Mouse (Mus musculus) embryo, embryonic 9.5 days (tissue): ENCODE data around the gene Psmd9.

Experiments used
- DNase-seq: peaks from one replicate; pipeline ENCODE4 v3.0.0-alpha.2; 2017; ENCODE audit errors: extremely low spot score

Gene Psmd9

DNA sequence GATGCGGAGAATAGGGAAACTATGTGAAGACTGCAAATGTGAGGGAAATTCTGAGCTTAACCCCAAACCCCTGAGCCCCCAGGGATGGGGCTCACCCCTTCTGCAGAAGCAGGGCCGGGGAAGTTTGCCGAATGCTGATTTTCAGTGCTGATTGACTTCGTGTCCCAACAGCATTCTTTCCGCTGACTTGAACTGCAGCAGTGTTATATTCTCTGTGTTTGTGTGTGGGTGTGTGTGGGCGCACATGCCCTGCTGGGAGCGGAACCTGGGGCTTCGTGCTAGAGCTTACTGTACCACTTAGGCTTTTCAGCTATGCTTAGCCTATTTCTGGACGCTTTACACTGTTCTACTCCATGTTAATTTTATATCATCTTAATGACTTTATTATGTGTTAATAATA, 67.2 kb downstream of the Psmd9 start:
- no peak for DNase-seq

DNA sequence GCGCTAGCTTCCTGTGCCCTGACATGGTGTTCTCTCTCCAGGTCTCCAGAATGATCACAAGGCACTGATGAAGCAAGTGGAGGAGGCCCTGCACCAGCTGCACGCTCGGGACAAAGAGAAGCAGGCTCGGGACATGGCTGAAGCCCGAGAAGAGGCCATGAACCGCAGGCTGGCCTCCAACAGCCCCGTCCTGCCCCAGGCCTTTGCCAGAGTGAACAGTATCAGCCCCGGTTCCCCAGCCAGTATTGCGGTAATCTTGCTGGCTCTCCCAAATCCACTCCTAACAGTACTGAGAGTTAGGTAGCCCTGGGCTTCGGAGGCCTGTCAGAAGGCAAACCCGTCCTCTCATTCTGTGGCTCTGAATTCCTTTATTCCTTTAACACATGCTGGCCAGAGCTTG, 70.3 kb downstream of the Psmd9 start:
- DNase-seq = no peak

DNA sequence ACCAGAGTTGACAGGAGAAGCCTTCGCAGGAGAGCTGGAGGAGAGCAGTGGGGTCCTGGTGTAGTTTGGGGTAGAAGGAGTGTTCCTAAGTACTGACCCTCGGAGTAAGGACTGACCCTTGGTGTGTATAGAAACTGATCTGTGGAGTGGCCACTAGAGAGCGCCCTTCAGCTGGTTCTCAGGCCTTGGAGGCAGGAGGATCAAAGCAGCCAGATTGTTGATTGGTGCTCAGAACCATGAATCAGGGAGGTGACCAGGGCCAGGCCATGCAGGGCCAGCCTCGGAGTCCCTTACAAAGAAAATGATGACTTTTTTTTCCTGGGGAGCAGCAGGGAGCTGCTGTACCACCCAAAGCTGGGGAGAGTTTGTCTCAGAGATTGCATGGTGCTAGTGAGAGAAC, 76.3 kb downstream of the Psmd9 start:
- peak; percentile 57 for DNase-seq

DNA sequence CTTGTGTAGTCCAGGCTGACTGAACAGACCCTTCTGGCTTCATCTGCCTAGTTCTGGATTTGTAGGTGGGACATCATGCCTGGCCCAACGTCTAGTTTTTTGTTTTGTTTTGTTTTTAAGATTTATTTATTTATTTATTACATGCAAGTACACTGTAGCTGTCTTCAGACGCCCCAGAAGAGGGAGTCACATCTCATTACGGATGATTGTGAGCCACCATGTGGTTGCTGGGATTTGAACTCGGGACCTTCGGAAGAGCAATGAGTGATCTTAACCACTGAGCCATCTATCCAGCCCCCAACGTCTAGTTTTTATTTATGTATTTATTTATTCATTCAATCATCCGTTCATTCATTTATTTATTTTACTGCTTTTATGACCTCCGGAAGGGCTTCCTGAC, 82.2 kb downstream of the Psmd9 start:
- DNase-seq = no peak

DNA sequence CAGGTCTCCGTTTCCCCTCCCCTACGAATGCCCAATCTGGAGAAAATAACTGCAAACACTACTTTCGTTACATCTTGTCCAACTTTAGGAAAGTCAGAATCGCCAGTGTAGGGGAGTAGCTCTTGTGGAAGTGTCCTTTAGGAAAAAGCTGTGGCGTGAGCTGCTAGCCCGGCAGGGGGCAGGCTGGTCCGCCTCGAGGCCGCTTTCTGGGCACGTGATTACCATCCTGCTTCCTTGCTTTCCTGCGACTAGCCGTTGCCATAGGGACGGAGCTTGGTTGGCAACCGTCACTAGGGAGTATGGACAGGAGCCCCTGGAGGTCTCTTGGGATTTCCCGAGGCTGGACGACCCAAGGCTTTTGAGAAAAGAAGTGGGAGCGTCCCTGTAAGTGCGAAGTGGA, 82.6 kb downstream of the Psmd9 start, which contains the start of gene Wdr66:
Wdr66 (plus strand) TSS at position 269 of the 400 bp plus-strand sequence.
- peak; percentile 93 for DNase-seq

DNA sequence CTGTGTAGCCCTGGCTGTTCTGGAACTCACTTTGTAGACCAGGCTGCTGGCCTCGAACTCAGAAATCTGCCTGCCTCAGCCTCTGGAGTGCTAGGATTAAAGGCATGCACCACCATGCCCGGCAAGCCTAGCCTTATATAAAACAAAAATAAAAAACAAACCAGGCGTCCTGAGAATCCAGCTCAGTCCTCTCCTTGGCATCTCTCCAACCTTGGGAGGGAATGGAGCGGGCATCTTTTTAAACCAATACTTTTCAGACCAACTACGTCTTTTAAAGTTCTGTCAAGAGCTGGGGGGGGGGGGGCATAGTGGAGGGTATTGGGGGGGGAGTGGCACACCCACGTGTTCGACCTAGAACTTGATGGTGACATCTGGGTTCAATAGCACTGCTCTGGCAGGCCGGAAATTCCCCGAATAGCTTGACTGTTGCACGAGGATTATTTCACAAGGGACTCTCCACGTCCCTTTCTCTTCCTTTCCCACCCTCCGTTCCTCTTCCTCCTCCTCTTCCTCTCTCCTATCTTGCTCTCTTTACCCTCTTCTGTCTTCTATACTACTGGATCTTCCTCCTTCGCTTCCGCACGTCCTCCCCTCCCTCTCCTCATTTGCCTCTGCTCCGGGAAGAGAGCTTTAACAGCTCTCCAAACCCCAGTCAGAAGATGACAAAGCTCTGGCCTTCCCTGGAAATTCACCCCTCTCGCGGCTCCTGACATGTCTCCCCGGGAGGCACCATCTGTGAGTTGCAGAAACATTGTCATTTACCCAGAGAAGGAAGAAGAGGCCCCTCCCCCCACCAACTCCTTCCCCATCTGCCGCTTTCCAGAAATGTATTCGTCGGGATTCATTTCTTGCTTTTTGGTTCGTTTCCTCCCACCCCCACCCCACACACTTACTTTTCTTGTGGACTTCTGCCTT, 87.9 kb downstream of the Psmd9 start:
- no peak for DNase-seq

DNA sequence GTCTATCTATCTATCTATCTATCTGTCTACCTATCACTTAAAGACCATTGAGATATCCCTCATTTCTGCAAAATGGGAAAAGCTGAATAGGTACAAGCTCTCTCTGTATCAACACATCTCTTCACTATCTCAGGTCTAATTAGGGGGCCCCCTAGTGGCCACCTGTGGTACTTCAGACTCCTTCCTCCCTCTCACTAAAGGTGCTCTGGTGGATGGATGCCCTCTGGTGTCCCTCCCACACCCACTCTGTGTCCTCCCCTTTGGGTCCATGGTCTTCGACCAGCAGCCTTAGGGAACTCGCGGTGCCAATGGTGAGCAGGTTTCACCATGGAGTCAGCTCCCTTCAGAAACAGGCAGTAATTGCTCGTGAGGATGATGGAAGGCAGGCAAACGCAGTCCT, 89.8 kb downstream of the Psmd9 start:
- DNase-seq = peak; percentile 53

DNA sequence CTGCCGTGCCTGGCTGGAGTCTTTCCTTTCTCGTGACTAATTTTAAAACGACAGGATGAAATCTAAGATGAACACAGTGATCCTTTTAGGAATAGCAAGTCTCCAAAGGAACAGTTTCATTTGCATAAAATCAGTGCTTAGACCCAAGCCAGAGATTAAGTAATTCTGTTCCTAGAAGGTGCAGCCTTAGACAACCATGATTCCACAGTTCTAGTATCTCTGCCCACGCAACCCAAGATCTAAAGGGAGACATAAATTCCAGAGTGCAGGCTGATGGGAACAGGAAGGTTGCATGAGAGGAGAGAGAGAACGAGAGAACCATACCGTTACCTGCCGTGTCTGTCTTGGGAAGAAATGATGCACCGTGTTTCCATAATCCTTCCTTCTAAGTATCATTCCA, 91.5 kb downstream of the Psmd9 start:
- no peak for DNase-seq

DNA sequence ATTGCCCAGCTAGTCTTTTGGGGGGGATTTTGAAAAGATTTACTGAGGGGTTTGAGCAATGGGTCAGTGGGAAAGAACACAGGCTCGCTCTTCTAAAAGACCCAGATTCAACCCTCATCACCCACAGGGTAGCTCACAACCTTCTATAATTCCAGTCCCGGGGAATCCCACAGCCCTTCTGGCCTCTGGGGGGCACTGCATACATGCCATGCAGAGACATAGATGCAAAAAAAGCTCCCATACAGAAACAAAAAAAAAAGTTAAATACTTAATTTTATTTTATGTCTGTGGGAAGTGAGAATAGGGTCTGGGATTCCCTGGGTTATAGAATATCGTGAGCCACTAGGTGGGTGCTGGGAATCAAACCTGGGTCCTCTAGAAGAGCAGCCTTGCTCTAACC, 97.7 kb downstream of the Psmd9 start:
- DNase-seq = no peak

DNA sequence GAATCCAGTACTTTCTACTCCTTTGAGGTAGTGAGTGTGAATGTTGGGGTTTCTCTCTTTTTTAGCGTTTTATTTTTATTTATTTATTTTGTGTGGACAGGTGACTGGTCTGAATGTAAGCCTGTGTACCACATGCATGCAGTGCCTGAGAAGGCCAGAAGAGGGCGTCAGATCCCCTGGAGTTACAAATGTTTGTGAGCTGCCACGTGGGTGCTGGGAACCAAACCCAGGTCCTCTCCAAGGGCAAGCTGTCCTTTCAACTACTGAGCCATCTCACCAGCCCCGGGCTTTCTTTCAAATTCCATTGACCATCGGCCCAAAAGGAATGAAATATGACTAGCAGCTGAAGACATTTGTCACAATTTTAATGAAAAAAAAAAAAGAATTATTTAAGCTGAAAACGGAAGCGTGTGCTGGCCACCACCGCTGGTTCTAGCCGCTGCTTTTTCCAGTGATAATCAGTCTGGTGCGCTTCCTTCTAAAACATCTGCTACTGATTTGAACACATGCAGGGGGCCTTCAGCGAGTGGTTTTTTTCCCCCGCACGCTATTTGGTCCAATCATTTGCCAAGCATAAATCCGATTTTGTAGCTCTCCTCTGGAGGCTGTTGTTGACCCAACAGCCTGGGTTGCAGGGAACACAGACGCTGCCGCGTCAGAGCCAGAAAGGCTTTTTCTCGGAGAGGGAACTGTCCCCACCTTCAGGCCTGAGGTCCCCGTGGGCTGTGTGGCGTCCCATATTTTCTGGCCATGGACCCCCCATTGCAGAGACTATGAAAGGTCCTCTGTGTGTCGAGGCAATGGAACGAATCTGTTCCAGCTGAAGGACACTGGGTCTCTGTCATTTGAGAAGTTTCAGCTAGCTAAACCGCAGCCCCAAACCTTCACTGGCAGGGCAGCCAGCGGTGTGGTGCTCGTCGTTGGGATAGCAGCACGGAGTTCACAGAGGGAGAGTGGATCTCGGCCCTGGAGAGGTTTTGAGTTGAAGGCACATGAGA, 99.6 kb downstream of the Psmd9 start:
- no peak for DNase-seq

DNA sequence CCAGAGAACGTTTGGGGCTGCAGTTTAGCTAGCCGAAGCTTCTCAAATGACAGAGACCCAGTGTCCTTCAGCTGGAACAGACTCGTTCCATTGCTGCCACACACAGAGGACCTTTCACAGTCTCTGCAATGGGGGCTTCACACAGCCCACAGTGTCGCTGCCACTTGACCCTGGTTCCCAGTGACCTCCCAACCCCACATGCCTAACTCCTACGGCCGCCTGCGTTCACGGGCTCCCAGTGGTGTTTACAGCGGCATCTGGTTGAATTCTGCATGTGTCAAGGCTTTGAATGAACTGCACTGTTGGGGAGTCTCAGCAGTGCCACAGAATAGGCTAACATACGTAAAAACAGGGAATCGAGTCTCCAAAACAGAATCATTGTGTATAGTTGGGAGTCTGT, 101.7 kb downstream of the Psmd9 start:
- DNase-seq = no peak

DNA sequence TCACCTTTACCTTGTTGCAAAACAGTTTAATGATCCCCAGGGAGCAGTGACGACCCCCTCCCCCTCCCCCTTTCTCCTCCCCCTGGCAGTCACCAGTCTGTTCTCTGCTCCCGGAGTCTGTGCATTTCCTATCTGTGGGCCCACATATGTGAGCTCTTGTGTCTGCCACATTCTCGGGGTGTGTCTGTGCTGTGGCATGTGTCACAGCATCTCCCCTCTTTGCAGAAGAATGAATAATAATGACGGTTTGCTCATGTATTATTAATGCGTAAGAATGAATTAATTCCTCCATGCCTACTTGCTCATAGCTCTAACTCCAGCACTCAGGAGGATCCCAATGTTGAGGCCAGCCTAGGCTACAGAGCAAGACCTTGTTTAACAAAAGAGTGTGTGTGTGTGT, 103.7 kb downstream of the Psmd9 start:
- no peak for DNase-seq

DNA sequence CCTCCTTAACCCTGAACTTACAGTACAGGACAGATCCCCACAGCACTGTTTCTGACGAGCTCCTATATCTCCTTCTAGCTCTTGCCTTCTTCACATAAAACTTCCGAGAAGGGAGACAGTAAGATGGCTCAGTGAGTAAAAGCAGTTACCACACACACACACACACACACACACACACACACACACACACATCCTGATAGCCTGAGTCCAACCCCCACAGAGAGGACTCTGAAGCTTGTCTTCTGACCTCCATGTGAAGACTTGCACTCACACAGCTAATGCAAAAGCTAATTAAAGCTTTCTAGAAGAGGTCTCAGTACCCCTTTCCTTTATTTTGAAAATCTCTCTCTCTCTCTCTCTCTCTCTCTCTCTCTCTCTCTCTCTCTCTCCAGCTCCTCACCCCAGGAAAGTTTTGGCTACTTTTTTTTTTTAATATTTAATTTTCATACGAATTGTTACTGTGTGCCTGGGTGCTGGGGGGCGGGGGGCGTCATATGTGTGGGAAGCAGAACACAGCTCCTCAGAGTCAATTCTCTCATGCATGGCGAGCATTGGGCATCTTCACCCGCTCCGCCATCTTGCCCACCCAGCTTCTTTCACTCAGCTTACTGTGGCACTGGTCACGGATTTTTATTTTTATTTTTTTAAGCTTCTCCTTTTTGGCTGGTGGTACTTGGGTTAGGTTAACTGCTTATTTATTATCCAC, 107.6 kb downstream of the Psmd9 start:
- DNase-seq = no peak

DNA sequence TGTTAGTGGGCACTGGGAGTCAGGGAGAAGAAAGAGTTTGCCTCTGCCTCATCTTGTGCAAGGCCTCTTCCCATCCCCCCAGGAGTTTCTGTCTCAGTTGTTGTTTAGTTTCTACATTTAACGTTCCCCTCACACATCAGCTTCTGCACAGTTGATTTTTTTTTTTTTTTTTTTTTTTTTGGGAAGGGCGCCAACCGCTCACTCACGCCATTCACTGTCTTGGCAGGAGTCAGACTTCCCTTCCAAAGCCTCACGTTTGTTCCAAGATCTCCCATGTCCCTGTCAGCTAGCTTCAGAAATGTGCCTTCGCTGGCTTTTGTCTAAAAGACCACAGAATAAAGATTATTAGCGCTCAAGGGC, 108.1 kb downstream of the Psmd9 start:
- DNase-seq = no peak

DNA sequence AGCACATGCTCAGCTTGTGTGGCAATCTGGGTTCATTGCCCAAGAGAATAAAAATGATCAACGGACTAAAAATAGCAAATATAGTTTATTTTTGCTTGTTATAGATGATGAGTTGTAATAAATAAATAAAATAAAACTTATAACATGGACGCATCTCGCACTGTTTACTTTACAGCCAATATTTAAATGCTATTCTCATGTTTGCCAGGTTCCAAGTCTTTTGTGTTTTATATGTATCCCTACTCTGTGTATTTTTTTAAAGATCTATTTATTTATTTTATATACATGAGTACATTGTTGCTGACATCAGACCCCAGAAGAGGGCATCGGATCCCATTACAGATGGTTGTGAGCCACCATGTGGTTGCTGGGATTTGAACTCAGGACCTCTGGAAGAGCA, 108.5 kb downstream of the Psmd9 start:
- no peak for DNase-seq

DNA sequence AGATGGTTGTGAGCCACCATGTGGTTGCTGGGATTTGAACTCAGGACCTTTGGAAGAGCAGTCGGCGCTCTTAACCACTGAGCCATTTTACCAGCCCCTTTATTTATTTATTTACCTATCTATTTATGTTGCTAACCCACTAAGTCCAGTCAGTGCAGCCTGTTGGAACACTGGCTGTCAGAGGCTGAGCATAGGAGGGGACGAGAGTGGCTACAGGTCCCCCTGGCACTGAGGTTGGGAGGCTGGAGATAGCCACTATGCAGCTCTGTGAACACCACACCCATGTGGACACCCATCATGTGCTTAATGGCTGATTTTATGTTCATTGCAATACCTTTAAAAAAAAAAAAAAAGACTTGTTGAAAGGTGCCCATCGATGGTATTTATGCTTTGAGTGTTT, 110.0 kb downstream of the Psmd9 start:
- DNase-seq = no peak

DNA sequence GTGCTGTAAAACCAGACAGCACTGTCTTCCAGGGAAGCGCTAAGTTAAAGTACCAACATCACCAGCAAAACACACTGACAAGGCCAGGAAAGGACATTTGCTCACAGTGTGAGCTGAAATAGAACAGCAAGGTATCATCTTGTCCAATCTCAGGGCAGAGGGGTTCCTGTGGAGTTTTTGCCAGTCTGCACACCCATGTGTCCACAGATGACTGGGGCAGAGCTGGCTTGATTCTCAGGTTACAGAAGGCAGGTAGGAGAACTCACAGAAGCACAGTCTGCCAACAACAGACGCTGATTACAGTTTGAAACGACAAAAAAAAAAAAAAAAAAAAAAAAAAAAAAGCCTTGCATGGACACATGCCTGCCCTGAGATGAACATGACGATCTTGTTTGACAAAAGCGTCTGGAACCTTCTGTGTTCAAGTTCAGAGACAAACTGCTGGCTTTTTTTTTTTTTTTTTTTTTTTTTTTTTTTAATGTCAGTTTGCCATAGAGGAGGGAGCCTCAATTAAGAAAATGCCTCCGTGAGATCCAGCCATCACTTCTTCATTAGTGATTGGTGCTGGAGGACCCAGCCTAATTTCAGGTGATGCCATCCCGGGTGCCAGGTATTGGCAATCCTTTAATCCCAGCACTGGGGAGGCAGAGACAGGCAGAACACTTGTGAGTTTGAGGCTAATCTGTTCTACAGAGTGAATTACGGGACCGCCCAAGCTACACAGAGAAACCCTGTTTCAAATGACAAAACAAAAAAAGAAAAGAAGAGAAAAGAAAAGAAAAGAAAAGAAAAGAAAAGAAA, 112.3 kb downstream of the Psmd9 start:
- no peak for DNase-seq

DNA sequence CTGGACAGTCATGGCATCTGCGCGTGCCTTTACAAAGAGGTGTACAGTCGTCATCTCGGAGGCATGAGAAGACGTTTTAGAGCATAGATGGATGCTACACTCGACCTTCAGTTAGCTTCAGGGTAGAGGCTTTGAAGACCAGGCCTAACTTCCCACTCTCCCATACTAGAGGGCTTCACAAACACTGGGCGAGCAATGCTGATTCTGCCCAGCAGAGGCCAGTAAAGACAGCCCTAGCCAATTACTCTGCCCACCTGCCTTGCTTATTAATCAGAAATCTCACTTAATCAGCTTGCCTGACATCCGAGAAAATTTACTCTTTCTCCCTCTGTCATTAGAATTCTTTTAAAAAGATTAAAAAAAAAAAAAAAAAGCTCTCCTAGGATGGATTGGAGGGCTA, 116.0 kb downstream of the Psmd9 start:
- no peak for DNase-seq

DNA sequence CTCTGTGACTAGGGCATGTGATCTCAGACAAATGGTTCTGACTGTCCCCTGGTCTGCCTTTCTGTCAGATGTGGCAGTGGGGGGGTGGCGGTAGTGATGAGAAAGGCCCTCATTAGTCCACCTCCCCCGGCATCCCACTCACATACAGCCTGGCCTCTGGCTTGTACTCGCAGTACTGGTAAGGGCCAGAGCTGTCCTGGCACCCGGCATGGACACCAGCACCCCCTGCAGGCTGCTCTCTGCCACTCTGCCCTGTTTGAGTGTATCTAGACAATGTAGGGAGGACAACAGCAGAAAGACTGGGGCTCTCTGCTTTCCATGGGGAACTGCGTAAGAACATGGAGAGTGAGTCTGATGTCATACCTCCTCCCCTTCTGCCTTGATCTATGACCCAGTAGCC, 118.9 kb downstream of the Psmd9 start:
- no peak for DNase-seq

DNA sequence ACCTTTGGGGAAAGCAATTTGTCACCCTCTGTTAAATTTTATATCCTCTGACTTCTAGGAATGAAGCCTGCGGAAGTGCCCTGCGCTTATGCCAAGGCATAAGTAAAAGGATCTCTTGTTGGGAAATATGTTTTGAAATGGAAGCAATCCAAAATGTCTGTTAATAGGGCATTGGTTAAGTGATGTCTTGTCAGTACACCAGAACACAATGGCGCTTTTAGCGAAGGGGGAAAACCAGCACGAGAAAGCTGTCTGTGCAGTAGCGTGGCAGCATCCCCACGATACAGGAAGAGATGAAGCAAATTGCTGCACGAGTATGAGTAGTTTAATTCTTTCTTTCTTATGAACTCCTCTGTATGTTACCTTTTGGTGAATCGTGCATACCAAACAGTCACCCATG, 125.4 kb downstream of the Psmd9 start:
- no peak for DNase-seq

DNA sequence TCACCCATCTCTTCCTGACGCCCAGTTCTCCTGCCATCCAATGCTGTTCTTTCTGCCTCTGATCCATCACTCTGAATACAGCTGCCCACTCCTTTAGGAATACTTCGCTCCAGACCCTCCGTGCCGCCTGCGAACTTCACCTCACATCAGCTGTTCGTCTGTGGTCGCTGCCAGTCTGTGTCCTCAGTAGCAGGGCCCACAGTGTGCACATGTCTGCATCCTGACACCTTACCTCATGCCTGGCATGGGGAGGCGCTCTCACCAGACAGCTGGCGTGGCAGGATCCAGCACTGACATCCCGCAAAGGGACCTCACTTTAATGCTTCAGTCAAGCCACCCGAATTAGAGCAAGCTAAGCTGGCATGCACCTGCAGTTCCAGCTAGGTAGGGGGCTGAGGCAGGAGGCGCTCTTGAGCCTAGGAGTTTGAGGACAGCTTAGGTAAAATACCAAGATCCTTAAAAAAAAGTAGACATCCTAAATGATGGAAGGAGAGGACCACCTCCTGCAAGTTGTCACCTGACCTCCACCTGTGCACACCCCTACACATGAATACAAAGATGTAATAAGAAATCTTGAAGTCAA, 127.1 kb downstream of the Psmd9 start:
- DNase-seq = no peak
